Mouse (Mus musculus): ENCODE data around the gene Reps1.
"Not testable (repeated sequence)": the region's sequence is repeated elsewhere in the genome, so short reads cannot be mapped to it uniquely, and the experiment has no call there.

DNA sequence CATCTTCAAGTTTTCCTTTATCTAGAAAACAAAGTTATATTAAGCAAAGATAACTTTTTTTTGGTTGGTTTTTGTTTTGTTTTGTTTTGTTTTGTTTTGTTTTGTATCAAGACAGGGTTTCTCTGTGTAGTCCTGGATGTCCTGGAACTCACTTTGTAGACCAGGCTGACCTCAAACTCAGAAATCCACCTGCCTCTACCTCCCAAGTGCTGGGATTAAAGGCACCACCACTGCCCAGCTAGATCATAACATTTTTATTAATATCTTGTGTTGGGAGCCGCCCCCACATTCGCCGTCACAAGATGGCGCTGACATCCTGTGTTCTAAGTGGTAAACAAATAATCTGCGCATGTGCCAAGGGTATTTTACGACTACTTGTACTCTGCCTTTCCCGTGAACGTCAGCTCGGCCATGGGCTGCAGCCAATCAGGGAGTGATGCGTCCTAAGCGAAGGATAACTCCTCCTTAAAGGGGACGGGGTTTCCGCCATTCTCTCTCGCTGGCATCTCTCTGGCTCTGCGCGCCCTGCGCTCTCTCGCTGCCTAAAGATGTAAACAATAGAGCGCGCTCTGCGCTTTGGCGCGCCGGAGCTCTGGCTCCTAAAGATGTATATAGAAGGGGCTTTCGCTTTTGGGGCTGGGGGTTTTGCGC, 83.3 kb downstream of the Reps1 start:
- not testable (repeated sequence) for TF ChIP-seq TAL1, GATA1 (IDR thresholded peaks at IDR 0.05; ENCODE audit: low read length)
